Mouse (Mus musculus) midbrain, postnatal 0 days (tissue): ENCODE data around the gene Hagh. TPM values are rescaled to one million over a fixed set of nuclear protein-coding genes. Genes with fewer than 3 reads are reported as not detected.

ENCODE experiments used
- ATAC-seq: fragments of 200-750 bp; cut with Nextera tagmentation; 2 replicates; pipeline ENCODE4 v1.8.0; 2017; ENCODE audit warnings: moderate number of reproducible peaks, mild to moderate bottlenecking, moderate TSS enrichment, moderate library complexity; ENCODE audit not compliant: low FRiP score
- DNase-seq: peaks from one replicate; pipeline ENCODE4 v3.0.0-alpha.2; 2015; ENCODE audit warnings: low spot score
- H3K27ac ChIP-seq: fragments of 300-500 bp; sonication (generic); 2 replicates; pipeline ENCODE4 v1.5.1; 2014; ENCODE audit warnings: low read depth, mild to moderate bottlenecking, low read length, mixed read lengths
- H3K27me3 ChIP-seq: fragments of 300-500 bp; sonication (generic); 2 replicates; pipeline ENCODE4 v1.6.1; 2014; ENCODE audit warnings: low read length, control low read depth, mixed read lengths; ENCODE audit not compliant: insufficient read depth
- H3K36me3 ChIP-seq: fragments of 300-500 bp; sonication (generic); 2 replicates; pipeline ENCODE4 v1.6.1; 2014; ENCODE audit warnings: low read length, control low read depth, mixed read lengths; ENCODE audit not compliant: insufficient read depth
- H3K4me1 ChIP-seq: fragments of 300-500 bp; sonication (generic); 2 replicates; pipeline ENCODE4 v1.6.1; 2014; ENCODE audit warnings: mild to moderate bottlenecking, control low read depth, antibody characterized with exemption, low read length, mixed read lengths; ENCODE audit not compliant: insufficient read depth
- H3K4me2 ChIP-seq: fragments of 300-500 bp; sonication (generic); 2 replicates; pipeline ENCODE4 v1.6.1; 2014; ENCODE audit warnings: low read depth, mild to moderate bottlenecking, low read length, mixed read lengths; ENCODE audit not compliant: poor library complexity, severe bottlenecking
- H3K4me3 ChIP-seq: fragments of 300-500 bp; sonication (generic); 2 replicates; pipeline ENCODE4 v1.5.1; 2014; ENCODE audit warnings: low read depth, mild to moderate bottlenecking, low read length, moderate library complexity
- H3K9ac ChIP-seq: fragments of 300-500 bp; sonication (generic); replicated peaks from 2 replicates; pipeline ENCODE4 v1.6.1; 2014; ENCODE audit warnings: mild to moderate bottlenecking, low read length, moderate library complexity, mixed read lengths; ENCODE audit not compliant: poor library complexity, severe bottlenecking
- H3K9me3 ChIP-seq: fragments of 300-500 bp; sonication (generic); 2 replicates; pipeline ENCODE4 v1.6.1; 2016; ENCODE audit warnings: low read length, control low read depth
- CTCF ChIP-seq: IDR thresholded peaks from 2 replicates; pipeline ENCODE4 v1.5.1; 2016; ENCODE audit warnings: antibody characterized with exemption, mild to moderate bottlenecking
- WGBS: fragments of 180-500 bp; shearing (Covaris S2); extraction: QIAGEN DNeasy Blood & Tissue Kit; methylation state at CpG from one replicate; pipeline ENCODE4 v1.1.7; 2014; 5-methylcytosine and 5-hydroxymethylcytosine counted together
- polyA plus RNA-seq: library from polyadenylated mRNA; unstranded; fragments of >200 nt; fragmentation: Nextera tagmentation; extraction: Ambion mirVana; gene quantifications from 2 replicates; pipeline ENCODE4 v1.2.1, GENCODE M21; 2015
- total RNA-seq: library from RNA; depleted of rRNA; stranded (reverse); fragments of >200 nt; gene quantifications from 2 replicates; pipeline ENCODE4 v1.2.3, GENCODE M21; 2014

Hagh gene
- total and polyA plus RNA-seq, 2 experiments from 2014 or later = 74.0 to 119 TPM

GRCm38 (mm10) chr17:24800524-24800923, 39.4 kb upstream of the Hagh start:
- no peaks in the 10 kb centered on the region for H3K9me3 ChIP-seq
- no peak overlapping the region for H3K4me2 ChIP-seq
- 54% methylated on average over 3 of the region's 3 CpGs for WGBS
- H3K27ac ChIP-seq = no peak overlapping the region
- TF ChIP-seq CTCF = no peak
- peaks cover 13% of the 10 kb centered on the region; the same call in 1 of the 2 replicates for H3K27me3 ChIP-seq
- DNase-seq (no peak), ATAC-seq (no peak)
- H3K4me3 ChIP-seq = no peak overlapping the region
- no peak overlapping the region for H3K9ac ChIP-seq
- 0 out of 2 replicates have a peak, but pooled peaks cover 3% of the 10 kb centered on the region for H3K4me1 ChIP-seq
- H3K36me3 ChIP-seq = no peaks in the 10 kb centered on the region

- 0 out of 2 replicates have a peak, but pooled peaks cover 3% of the 10 kb centered on the region for H3K4me1 ChIP-seq
- TF ChIP-seq CTCF = no peak
- H3K27ac ChIP-seq = no peak within 1 kb of the TSS
- under 1% methylated on average over 59 of the region's 71 CpGs for WGBS
- peak within 1 kb of the TSS; percentile 92 for H3K4me2 ChIP-seq
- H3K9ac ChIP-seq = peak within 1 kb of the TSS; percentile 60
- H3K4me3 ChIP-seq = peak within 1 kb of the TSS; percentile 62
- H3K9me3 ChIP-seq = no peaks in the 10 kb centered on the region
- H3K36me3 ChIP-seq = no peaks in the 10 kb centered on the region
- H3K27me3 ChIP-seq = peaks cover 26% of the 10 kb centered on the region; the same call in 1 of the 2 replicates
- DNase-seq (peak; percentile 49), ATAC-seq (peak; percentile 31; the same call in 1 of the 2 replicates)
Measured at GRCm38 (mm10) chr17:24803952-24804951, 35.7 kb upstream of the Hagh start, which contains the start of gene Meiob. Gene Meiob (plus strand): TSS chr17:24804289.

GRCm38 (mm10) chr17:24811211-24811610, 28.7 kb upstream of the Hagh start:
- H3K4me1 ChIP-seq = no peaks in the 10 kb centered on the region
- no peak for DNase-seq
- no peaks in the 10 kb centered on the region for H3K36me3 ChIP-seq
- H3K9ac ChIP-seq = no peak overlapping the region
- no peak overlapping the region for H3K4me3 ChIP-seq
- no peak for TF ChIP-seq CTCF
- peaks cover 11% of the 10 kb centered on the region; the same call in 1 of the 2 replicates for H3K27me3 ChIP-seq
- WGBS = 72% methylated on average over 3 of the region's 3 CpGs
- no peak overlapping the region for H3K4me2 ChIP-seq
- H3K9me3 ChIP-seq = no peaks in the 10 kb centered on the region
- H3K27ac ChIP-seq = no peak overlapping the region
- ATAC-seq = no peak

GRCm38 (mm10) chr17:24812215-24812614, 27.7 kb upstream of the Hagh start:
- 34% methylated on average over 2 of the region's 2 CpGs for WGBS
- no peak for TF ChIP-seq CTCF
- Histone ChIP-seq H3K4me1 (no peaks in the 10 kb centered on the region), H3K36me3 (no peaks in the 10 kb centered on the region), H3K9me3 (no peaks in the 10 kb centered on the region), H3K27ac (no peak overlapping the region), H3K4me3 (no peak overlapping the region), H3K9ac (no peak overlapping the region), H3K27me3 (peaks cover 3% of the 10 kb centered on the region; the same call in 1 of the 2 replicates), H3K4me2 (no peak overlapping the region)
- ATAC-seq = no peak
- DNase-seq = no peak

GRCm38 (mm10) chr17:24815256-24815655, 24.7 kb upstream of the Hagh start:
- DNase-seq = no peak
- Histone ChIP-seq H3K27ac (no peak overlapping the region), H3K9ac (no peak overlapping the region), H3K4me1 (no peaks in the 10 kb centered on the region), H3K4me3 (no peak overlapping the region), H3K36me3 (no peaks in the 10 kb centered on the region), H3K9me3 (no peaks in the 10 kb centered on the region), H3K27me3 (0 out of 2 replicates have a peak, but pooled peaks cover 3% of the 10 kb centered on the region), H3K4me2 (no peak overlapping the region)
- 80% methylated on average over 5 of the region's 5 CpGs for WGBS
- no peak for ATAC-seq
- no peak for TF ChIP-seq CTCF

GRCm38 (mm10) chr17:24817503-24817902, 22.4 kb upstream of the Hagh start:
- ATAC-seq = no peak
- TF ChIP-seq CTCF = peak; percentile 69
- no peaks in the 10 kb centered on the region for H3K9me3 ChIP-seq
- no peak overlapping the region for H3K4me2 ChIP-seq
- no peak overlapping the region for H3K27ac ChIP-seq
- no peak overlapping the region for H3K9ac ChIP-seq
- H3K4me1 ChIP-seq = no peaks in the 10 kb centered on the region
- 44% methylated on average over 1 of the region's 1 CpGs for WGBS
- peak; percentile 15 for DNase-seq
- no peak overlapping the region for H3K4me3 ChIP-seq
- H3K27me3 ChIP-seq = 0 out of 2 replicates have a peak, but pooled peaks cover 5% of the 10 kb centered on the region
- H3K36me3 ChIP-seq = no peaks in the 10 kb centered on the region
